Mouse (Mus musculus) cerebral cortex, adult 2 months (tissue): ENCODE results near the gene Lman1l.

Source experiments
- whole genome bisulfite sequencing: fragments of 180-500 bp; shearing (Covaris S2); methylation state at CpG from one replicate; pipeline ENCODE4 v1.1.7; 2018; 5-methylcytosine and 5-hydroxymethylcytosine counted together

The Lman1l gene

GRCm38 (mm10) chr9:57577144-57577849, 43.3 kb downstream of the Lman1l start:
- 86% methylated on average over 6 of the region's 6 CpGs for WGBS

GRCm38 (mm10) chr9:57575577-57575976, 45.0 kb downstream of the Lman1l start:
- 67% methylated on average over 3 of the region's 3 CpGs for WGBS

GRCm38 (mm10) chr9:57568500-57568899, 52.1 kb downstream of the Lman1l start:
- WGBS = 86% methylated on average over 6 of the region's 6 CpGs

- WGBS = 68% methylated on average over 8 of the region's 8 CpGs
These were observed 53.7 kb downstream of the Lman1l start for GRCm38 (mm10) chr9:57566846-57567245.

GRCm38 (mm10) chr9:57565741-57566221, 54.8 kb downstream of the Lman1l start:
- 16% methylated on average over 10 of the region's 10 CpGs for WGBS

GRCm38 (mm10) chr9:57564609-57565008, 56.0 kb downstream of the Lman1l start:
- 86% methylated on average over 6 of the region's 6 CpGs for WGBS

GRCm38 (mm10) chr9:57562896-57563372, 57.6 kb downstream of the Lman1l start:
- 30% methylated on average over 4 of the region's 4 CpGs for WGBS

- WGBS = 66% methylated on average over 13 of the region's 13 CpGs
These were observed 58.9 kb downstream of the Lman1l start for GRCm38 (mm10) chr9:57561711-57562099.

- WGBS = 1% methylated on average over 37 of the region's 37 CpGs
These were observed 59.5 kb downstream of the Lman1l start, which contains the start of gene Scamp2 for GRCm38 (mm10) chr9:57560861-57561710. Scamp2 (plus strand) TSS chr9:57560943.

- 12% methylated on average over 7 of the region's 7 CpGs for WGBS
These were observed 60.3 kb downstream of the Lman1l start for GRCm38 (mm10) chr9:57560263-57560662.

GRCm38 (mm10) chr9:57559568-57559967, 61.0 kb downstream of the Lman1l start:
- 84% methylated on average over 2 of the region's 2 CpGs for WGBS

GRCm38 (mm10) chr9:57558625-57559024, 61.9 kb downstream of the Lman1l start:
- 88% methylated on average over 4 of the region's 4 CpGs for WGBS

- WGBS = 75% methylated on average over 3 of the region's 3 CpGs
These were observed 63.4 kb downstream of the Lman1l start for GRCm38 (mm10) chr9:57557215-57557614.
